Mouse (Mus musculus) G1E (cell line): ENCODE measurements around the gene Slc24a2. TPM values are rescaled to one million over a fixed set of nuclear protein-coding genes. Genes with fewer than 3 reads are reported as not detected.

Experiments
- ATAC-seq: 2 replicates; pipeline ENCODE4 v1.8.0; 2016; ENCODE audit warnings: mild to moderate bottlenecking; ENCODE audit not compliant: insufficient number of reproducible peaks, poor library complexity, low FRiP score, severe bottlenecking; ENCODE audit errors: extremely low read depth
- DNase-seq: peaks from one replicate; pipeline ENCODE4 v3.0.0; 2012; ENCODE audit warnings: low spot score
- H3K27me3 ChIP-seq: 2 replicates; pipeline ENCODE4 v1.6.1; 2012; ENCODE audit warnings: mild to moderate bottlenecking, low read length, inconsistent platforms; ENCODE audit not compliant: insufficient read depth
- H3K36me3 ChIP-seq: replicated peaks from 2 replicates; pipeline ENCODE3; 2012; ENCODE audit warnings: mild to moderate bottlenecking, inconsistent platforms
- H3K4me1 ChIP-seq: 2 replicates; pipeline ENCODE4 v1.6.1; 2012; ENCODE audit warnings: low read depth, low read length, inconsistent platforms, mixed read lengths; ENCODE audit not compliant: insufficient read depth
- H3K4me3 ChIP-seq: 2 replicates; pipeline ENCODE4 v1.5.1; 2012; ENCODE audit warnings: low read depth, mild to moderate bottlenecking, inconsistent platforms, low read length, moderate library complexity, mixed read lengths
- H3K9me3 ChIP-seq: replicated peaks from 2 replicates; pipeline ENCODE4 v1.6.1; 2012; ENCODE audit warnings: inconsistent platforms
- CTCF ChIP-seq: IDR thresholded peaks from 2 replicates; pipeline ENCODE4 v1.5.1; 2012; ENCODE audit warnings: low read depth, low read length, inconsistent platforms, mixed read lengths
- GATA1 ChIP-seq: IDR thresholded peaks from 2 replicates; pipeline ENCODE4 v1.6.1; 2012; ENCODE audit warnings: borderline replicate concordance, low read length, inconsistent platforms, mixed read lengths
- GATA2 ChIP-seq: IDR thresholded peaks from 2 replicates; pipeline ENCODE4 v1.6.1; 2012; ENCODE audit warnings: low read depth, low read length, inconsistent platforms, borderline replicate concordance
- POLR2AphosphoS5 ChIP-seq: IDR thresholded peaks from 2 replicates; pipeline ENCODE4 v1.6.1; 2012; ENCODE audit warnings: low read depth, low read length, inconsistent platforms; ENCODE audit not compliant: insufficient replicate concordance
- TAL1 ChIP-seq: conservative IDR thresholded peaks from 2 replicates; pipeline ENCODE4 v1.6.1; 2012; ENCODE audit warnings: low read depth, low read length, inconsistent platforms, mixed read lengths
- polyA plus RNA-seq: library from polyadenylated mRNA; stranded (reverse); fragments of >175 nt; gene quantifications from 2 replicates; pipeline ENCODE4 v1.2.3, GENCODE M21; 2012
- total RNA-seq, 2 experiments: library from RNA; stranded (forward) in 1 of 2; stranded (reverse) in 1 of 2; fragments of 200-1000 nt in 1 of 2; fragments of >200 nt in 1 of 2; fragmentation: Nextera tagmentation in 1 of 2; gene quantifications; 2 replicates each; pipeline ENCODE4 v1.2.3; 2014 to 2017

The Slc24a2 gene
- total and polyA plus RNA-seq, 3 experiments = 0.55 TPM; not detected in 2

- no peak for TF ChIP-seq CTCF
- TF ChIP-seq POLR2AphosphoS5 = no peak
- TF ChIP-seq TAL1 = no peak
- TF ChIP-seq GATA2 = no peak
- no peak for TF ChIP-seq GATA1
- Histone ChIP-seq H3K36me3 (no peaks in the 10 kb centered on the region), H3K27me3 (no peaks in the 10 kb centered on the region), H3K4me1 (no peaks in the 10 kb centered on the region), H3K4me3 (no peak overlapping the region), H3K9me3 (peaks cover 11% of the 10 kb centered on the region)
- ATAC-seq (no peak), DNase-seq (no peak)
Observed at GRCm38 (mm10) chr4:87079305-87079704, 151.0 kb downstream of the Slc24a2 start.

- H3K27me3 ChIP-seq = no peaks in the 10 kb centered on the region
- no peak overlapping the region for H3K4me3 ChIP-seq
- H3K4me1 ChIP-seq = no peaks in the 10 kb centered on the region
- no peaks in the 10 kb centered on the region for H3K36me3 ChIP-seq
- peaks cover 11% of the 10 kb centered on the region for H3K9me3 ChIP-seq
- DNase-seq = no peak
- no peak for ATAC-seq
- TF ChIP-seq CTCF = no peak
- TF ChIP-seq GATA2 = no peak
- no peak for TF ChIP-seq POLR2AphosphoS5
- TF ChIP-seq TAL1 = no peak
- no peak for TF ChIP-seq GATA1
Observed at GRCm38 (mm10) chr4:87078726-87079125, 151.6 kb downstream of the Slc24a2 start.

- no peak for TF ChIP-seq GATA2
- no peak for TF ChIP-seq TAL1
- no peak for TF ChIP-seq GATA1
- TF ChIP-seq CTCF = no peak
- TF ChIP-seq POLR2AphosphoS5 = no peak
- DNase-seq (no peak), ATAC-seq (no peak)
- peaks cover 12% of the 10 kb centered on the region for H3K9me3 ChIP-seq
- H3K4me1 ChIP-seq = no peaks in the 10 kb centered on the region
- H3K27me3 ChIP-seq = no peaks in the 10 kb centered on the region
- H3K36me3 ChIP-seq = no peaks in the 10 kb centered on the region
- no peak overlapping the region for H3K4me3 ChIP-seq
Observed at GRCm38 (mm10) chr4:87075761-87076160, 154.5 kb downstream of the Slc24a2 start.

GRCm38 (mm10) chr4:87068121-87068520 lies 162.2 kb downstream of the Slc24a2 start:
- TF ChIP-seq GATA2 (no peak), GATA1 (no peak), TAL1 (no peak), CTCF (no peak), POLR2AphosphoS5 (no peak)
- Histone ChIP-seq H3K4me3 (no peak overlapping the region), H3K9me3 (peaks cover 12% of the 10 kb centered on the region), H3K4me1 (no peaks in the 10 kb centered on the region), H3K36me3 (no peaks in the 10 kb centered on the region), H3K27me3 (no peaks in the 10 kb centered on the region)
- no peak for ATAC-seq
- no peak for DNase-seq

GRCm38 (mm10) chr4:87065227-87065626 lies 165.1 kb downstream of the Slc24a2 start:
- ATAC-seq (no peak), DNase-seq (no peak)
- no peak overlapping the region for H3K4me3 ChIP-seq
- TF ChIP-seq GATA1 (no peak), TAL1 (no peak), POLR2AphosphoS5 (no peak), CTCF (no peak), GATA2 (no peak)
- peaks cover 6% of the 10 kb centered on the region; the same call in 1 of the 2 replicates for H3K9me3 ChIP-seq
- no peaks in the 10 kb centered on the region for H3K4me1 ChIP-seq
- H3K36me3 ChIP-seq = no peaks in the 10 kb centered on the region
- H3K27me3 ChIP-seq = no peaks in the 10 kb centered on the region

- H3K4me3 ChIP-seq = no peak overlapping the region
- no peaks in the 10 kb centered on the region for H3K36me3 ChIP-seq
- peaks cover 8% of the 10 kb centered on the region; the same call in 1 of the 2 replicates for H3K9me3 ChIP-seq
- TF ChIP-seq CTCF = no peak
- TF ChIP-seq GATA1 = no peak
- no peak for TF ChIP-seq TAL1
- no peak for TF ChIP-seq POLR2AphosphoS5
- TF ChIP-seq GATA2 = no peak
- H3K27me3 ChIP-seq = no peaks in the 10 kb centered on the region
- DNase-seq (no peak), ATAC-seq (no peak)
- H3K4me1 ChIP-seq = no peaks in the 10 kb centered on the region
Observed at GRCm38 (mm10) chr4:87064561-87064960, 165.7 kb downstream of the Slc24a2 start.
